27 mouse cellular contexts compared by ENCODE assay signal in the genomic region with DNA sequence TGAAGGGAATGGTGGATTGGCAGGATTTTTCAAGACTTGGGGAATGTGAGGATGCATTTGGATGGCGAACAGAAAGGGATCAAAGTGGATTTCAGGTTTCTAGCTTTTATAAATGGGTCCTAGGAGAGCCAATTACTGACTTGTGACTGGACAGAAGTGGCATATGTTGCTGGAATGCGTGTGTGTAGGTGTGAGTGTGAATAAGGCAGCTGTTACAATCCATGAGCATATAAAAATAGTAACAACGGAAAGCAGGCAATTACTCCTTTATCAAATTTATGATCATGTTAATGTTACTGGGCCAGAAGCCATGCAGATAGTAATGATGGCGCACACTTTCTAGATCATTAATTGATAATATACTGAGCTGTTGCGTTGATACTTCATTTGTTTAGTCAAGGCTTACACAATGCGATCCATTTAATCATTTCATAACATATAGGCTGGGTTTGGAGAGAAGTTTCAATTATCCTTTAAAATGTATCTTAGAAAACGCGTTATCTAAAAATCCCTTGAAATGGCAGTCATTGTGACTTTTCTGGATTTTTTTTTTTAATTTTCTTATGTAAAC. TPM values are rescaled to one million over a fixed set of nuclear protein-coding genes. Genes with fewer than 3 reads are reported as not detected.
DNase-seq lines count a peak whose midpoint lies in the region; ATAC-seq and TF ChIP-seq lines count a peak whose summit lies in the region.
"Had no signal": no experiment of that assay in that cellular context is flagged by ENCODE, and none has a peak within 500 bp of the region (broad histone marks: within the 10 kb centered on the region; RNA-seq: fewer than 3 reads in every experiment).

No protein-coding gene starts in this region.

- H3K36me3 ChIP-seq in lung, embryonic 14.5 days (ENCODE audit: insufficient read depth), result no peaks in the 10 kb centered on the region
- no peaks in the 10 kb centered on the region for H3K36me3 ChIP-seq in lung, embryonic 16.5 days (ENCODE audit: control insufficient read depth, insufficient read depth, low read length)
- H3K36me3 ChIP-seq: embryonic facial prominence, embryonic 13.5 days; embryonic facial prominence, embryonic 15.5 days; forebrain, embryonic 10.5 days; forebrain, embryonic 12.5 days; G1E had no signal

- peak; percentile 54; the same call in 1 of the 2 replicates for ATAC-seq in lung, embryonic 14.5 days (ENCODE audit: insufficient read depth)
- peak; percentile 70 for ATAC-seq in lung, embryonic 16.5 days (ENCODE audit: low read depth)
- ATAC-seq: activated CD4-positive, CD25-positive, alpha-beta regulatory T cell, adult 4 months; CD4-positive, CD25-positive, alpha-beta regulatory T cell, adult 4 months; forebrain, embryonic 14.5 days; forebrain, embryonic 16.5 days; Patski had no signal

- no peak overlapping the region for H3K9ac ChIP-seq in lung, embryonic 14.5 days
- no peak overlapping the region for H3K9ac ChIP-seq in lung, embryonic 16.5 days (ENCODE audit: low read length)
- H3K9ac ChIP-seq: embryonic facial prominence, embryonic 13.5 days; embryonic facial prominence, embryonic 15.5 days; forebrain, embryonic 12.5 days had no signal

- no peak for TF ChIP-seq CTCF in lung, embryonic 14.5 days (IDR thresholded peaks at IDR 0.05; ENCODE audit: low read depth)

- H3K4me2 ChIP-seq in lung, embryonic 14.5 days, result no peak overlapping the region
- no peak overlapping the region for H3K4me2 ChIP-seq in lung, embryonic 16.5 days (ENCODE audit: low read depth, low read length)
- H3K4me2 ChIP-seq: embryonic facial prominence, embryonic 13.5 days; embryonic facial prominence, embryonic 15.5 days; forebrain, embryonic 12.5 days had no signal

- no peak overlapping the region for H3K4me3 ChIP-seq in lung, embryonic 14.5 days (ENCODE audit: low read depth, low read length)
- no peak overlapping the region for H3K4me3 ChIP-seq in lung, embryonic 16.5 days (ENCODE audit: low read length)
- H3K4me3 ChIP-seq: embryonic facial prominence, embryonic 13.5 days; embryonic facial prominence, embryonic 15.5 days; erythroblast, embryonic 14.5 days; forebrain, embryonic 10.5 days; forebrain, embryonic 12.5 days had no signal

- no peaks in the 10 kb centered on the region for H3K27me3 ChIP-seq in lung, embryonic 14.5 days (ENCODE audit: insufficient read depth, low read length)
- no peaks in the 10 kb centered on the region for H3K27me3 ChIP-seq in lung, embryonic 16.5 days (ENCODE audit: control insufficient read depth, insufficient read depth, low read depth, low read length)
- H3K27me3 ChIP-seq: CH12.LX; embryonic facial prominence, embryonic 13.5 days; embryonic facial prominence, embryonic 15.5 days; forebrain, embryonic 12.5 days had no signal

- no peak overlapping the region for H3K27ac ChIP-seq in lung, embryonic 14.5 days (ENCODE audit: low read depth)
- H3K27ac ChIP-seq in lung, embryonic 16.5 days (ENCODE audit: low read length), result no peak overlapping the region
- H3K27ac ChIP-seq: embryonic facial prominence, embryonic 13.5 days; embryonic facial prominence, embryonic 15.5 days; forebrain, embryonic 10.5 days; forebrain, embryonic 12.5 days had no signal

- DNase-seq in lung, embryonic 14.5 days, result peak; percentile 56
- no peak for DNase-seq in lung, postnatal 10 days
- DNase-seq in lung, postnatal 14 days, result no peak
- peak; percentile 16 for DNase-seq in brain, adult 2 months (ENCODE audit: low read depth, low spot score)
- no peak for DNase-seq in adrenal gland, postnatal 14 days
- DNase-seq: adrenal gland, adult 8-10 months; adrenal gland, postnatal 25 days; B cell, adult 2 months; cerebellum, adult 11-12 months; cerebellum, adult 8-10 months; cerebellum, adult 9-11 months; cerebellum, postnatal 14 days; cerebellum, postnatal 36 days; embryo, embryonic 11 days had no signal

- no peaks in the 10 kb centered on the region for H3K4me1 ChIP-seq in lung, embryonic 14.5 days (ENCODE audit: insufficient read depth)
- no peaks in the 10 kb centered on the region for H3K4me1 ChIP-seq in lung, embryonic 16.5 days (replicated peaks; ENCODE audit: control insufficient read depth, insufficient read depth, low read length)
- H3K4me1 ChIP-seq: embryonic facial prominence, embryonic 15.5 days had no signal

- WGBS in lung, embryonic 14.5 days, result 59% methylated on average over 8 of the region's 8 CpGs
- 61% methylated on average over 8 of the region's 8 CpGs for WGBS in lung, embryonic 16.5 days

- no peaks in the 10 kb centered on the region for H3K9me3 ChIP-seq in lung, embryonic 14.5 days (ENCODE audit: low read depth, low read length)
- H3K9me3 ChIP-seq in lung, embryonic 16.5 days (ENCODE audit: control insufficient read depth, low read length), result no peaks in the 10 kb centered on the region
- H3K9me3 ChIP-seq: embryonic facial prominence, embryonic 13.5 days; embryonic facial prominence, embryonic 15.5 days; forebrain, embryonic 10.5 days; forebrain, embryonic 12.5 days; G1E had no signal

RNA-seq across cellular contexts. Expression of a gene that starts 29.9 kb away (rescaled TPM):
- 1.9 and 2.3 TPM in 2 replicates for polyA plus RNA-seq in lung, embryonic 14.5 days (2014; fragmentation: Nextera tagmentation; extraction: Ambion mirVana)
- polyA plus RNA-seq in lung, embryonic 16.5 days (2015; fragmentation: Nextera tagmentation; extraction: Ambion mirVana), result 1.2 TPM in 2 replicates
- total RNA-seq in adrenal gland, postnatal 14 days (2021), result 1.1 and 2.1 TPM in 2 replicates
- polyA plus RNA-seq: G1E had no signal

Comparison
In these comparisons a context has a peak if more than half of its experiments do, and no peak if none do; other contexts are left out.
1. DNase-seq: peak in lung, embryonic 14.5 days (single experiment) and brain, adult 2 months (single experiment); none in lung, postnatal 10 days (single experiment), lung, postnatal 14 days (single experiment) and adrenal gland, postnatal 14 days (single experiment).